Mouse (Mus musculus): ENCODE measurements around the gene Tor1aip1.

GRCm38 (mm10) chr1:156066133-156066532, 29.9 kb upstream of the Tor1aip1 start:
- TF ChIP-seq CTCF (IDR thresholded peaks at IDR 0.05; ENCODE audit: borderline replicate concordance, extremely low read depth, insufficient read depth, insufficient read length) (no peak), POLR2A (IDR thresholded peaks at IDR 0.05; ENCODE audit: borderline replicate concordance, extremely low read depth, insufficient read depth, insufficient read length, poor library complexity, severe bottlenecking) (no peak)

Data from brain, embryonic 14.5 days (tissue).